Mouse (Mus musculus): ENCODE data around the gene Prune2.

- TF ChIP-seq POLR2A (IDR thresholded peaks at IDR 0.05; ENCODE audit: borderline replicate concordance, control insufficient read depth, low read depth, low read length) = no peak
- TF ChIP-seq CTCF (IDR thresholded peaks at IDR 0.05; ENCODE audit: control insufficient read depth, insufficient read depth, low read length) = no peak
Observed at GRCm38 (mm10) chr19:17160231-17160630, 204.3 kb downstream of the Prune2 start.

All from bone marrow, adult 2 months (tissue).